Mouse (Mus musculus) intestine, embryonic 16.5 days (tissue): ENCODE measurements around the gene Crip3. TPM values are rescaled to one million over a fixed set of nuclear protein-coding genes. Genes with fewer than 3 reads are reported as not detected.

Source experiments
- ATAC-seq: fragments of 200-750 bp; cut with Nextera tagmentation; 2 replicates; pipeline ENCODE4 v1.8.0; 2017; ENCODE audit warnings: moderate TSS enrichment, moderate library complexity
- H3K27ac ChIP-seq: fragments of 300-500 bp; sonication (generic); 2 replicates; pipeline ENCODE4 v1.5.1; 2014; ENCODE audit warnings: mild to moderate bottlenecking, low read length
- H3K27me3 ChIP-seq: fragments of 300-500 bp; sonication (generic); replicated peaks from 2 replicates; pipeline ENCODE4 v1.6.1; 2014; ENCODE audit warnings: low read length, control low read depth, mixed read lengths; ENCODE audit not compliant: control insufficient read depth, insufficient read depth
- H3K36me3 ChIP-seq: fragments of 300-500 bp; sonication (generic); 2 replicates; pipeline ENCODE4 v1.6.1; 2014; ENCODE audit warnings: low read length, control low read depth; ENCODE audit not compliant: control insufficient read depth, insufficient read depth
- H3K4me1 ChIP-seq: fragments of 300-500 bp; sonication (generic); 2 replicates; pipeline ENCODE4 v1.6.1; 2014; ENCODE audit warnings: low read length, control low read depth, mixed read lengths; ENCODE audit not compliant: control insufficient read depth, insufficient read depth
- H3K4me2 ChIP-seq: fragments of 300-500 bp; sonication (generic); 2 replicates; pipeline ENCODE4 v1.6.1; 2014; ENCODE audit warnings: low read depth, low read length, control low read depth
- H3K4me3 ChIP-seq: fragments of 300-500 bp; sonication (generic); 2 replicates; pipeline ENCODE4 v1.5.1; 2014; ENCODE audit warnings: mild to moderate bottlenecking, low read length
- H3K9ac ChIP-seq: fragments of 300-500 bp; sonication (generic); 2 replicates; pipeline ENCODE4 v1.6.1; 2014; ENCODE audit warnings: low read depth, low read length
- H3K9me3 ChIP-seq: fragments of 300-500 bp; sonication (generic); 2 replicates; pipeline ENCODE4 v1.6.1; 2016; ENCODE audit warnings: low read length, control low read depth; ENCODE audit not compliant: control insufficient read depth
- WGBS: fragments of 180-500 bp; shearing (Covaris S2); extraction: QIAGEN DNeasy Blood & Tissue Kit; methylation state at CpG from one replicate; pipeline ENCODE4 v1.1.7; 2014; 5-methylcytosine and 5-hydroxymethylcytosine counted together
- polyA plus RNA-seq: library from polyadenylated mRNA; unstranded; fragments of >200 nt; fragmentation: Nextera tagmentation; extraction: Ambion mirVana; gene quantifications from 2 replicates; pipeline ENCODE4 v1.2.1, GENCODE M21; 2015

The Crip3 gene
- polyA plus RNA-seq = 0.16 and 0.35 TPM in 2 replicates

DNA sequence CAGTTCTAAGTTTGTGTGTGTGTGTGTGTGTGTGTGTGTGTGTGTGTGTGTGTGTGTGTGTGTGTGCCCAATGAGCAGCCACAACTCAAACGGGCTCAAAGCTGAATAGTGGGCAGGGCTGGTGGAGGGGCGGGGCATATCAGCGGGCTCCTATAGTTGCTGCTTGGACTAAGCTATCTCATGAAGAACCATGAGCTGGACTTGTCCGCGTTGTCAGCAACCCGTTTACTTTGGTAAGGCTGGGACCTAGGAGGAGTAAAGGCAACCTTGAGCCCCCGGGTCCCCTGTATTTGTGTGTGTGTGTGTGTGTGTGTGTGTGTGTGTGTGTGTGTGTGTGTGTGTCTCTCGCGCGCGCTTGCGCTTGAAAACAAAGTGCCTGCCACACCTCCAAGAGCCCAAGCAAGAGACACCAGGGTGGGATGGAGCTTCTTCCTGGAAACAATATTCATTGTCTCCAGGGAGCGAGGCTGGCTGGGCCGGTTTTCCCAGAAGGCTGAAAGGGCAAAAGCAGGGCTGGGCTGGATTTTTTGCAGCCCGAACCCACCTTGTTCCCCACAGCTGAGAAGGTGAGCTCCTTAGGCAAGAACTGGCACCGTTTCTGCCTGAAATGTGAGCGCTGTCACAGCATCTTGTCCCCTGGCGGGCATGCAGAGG lies at the start of gene Crip3:
Gene Crip3 (plus strand): TSS at position 166 of the 654 bp plus-strand sequence.
- H3K27ac ChIP-seq = no peak within 1 kb of the TSS
- H3K4me3 ChIP-seq = peak within 1 kb of the TSS; percentile 12; the same call in 1 of the 2 replicates
- H3K9ac ChIP-seq = no peak within 1 kb of the TSS
- no peaks in the 10 kb centered on the region for H3K9me3 ChIP-seq
- 0 out of 2 replicates have a peak, but pooled peaks have one; percentile 50 for ATAC-seq
- peak within 1 kb of the TSS; percentile 49 for H3K4me2 ChIP-seq
- 9% methylated on average over 18 of the region's 18 CpGs for WGBS
- H3K36me3 ChIP-seq = no peaks in the 10 kb centered on the region
- no peaks in the 10 kb centered on the region for H3K27me3 ChIP-seq
- peaks cover 4% of the 10 kb centered on the region; the same call in 1 of the 2 replicates for H3K4me1 ChIP-seq

DNA sequence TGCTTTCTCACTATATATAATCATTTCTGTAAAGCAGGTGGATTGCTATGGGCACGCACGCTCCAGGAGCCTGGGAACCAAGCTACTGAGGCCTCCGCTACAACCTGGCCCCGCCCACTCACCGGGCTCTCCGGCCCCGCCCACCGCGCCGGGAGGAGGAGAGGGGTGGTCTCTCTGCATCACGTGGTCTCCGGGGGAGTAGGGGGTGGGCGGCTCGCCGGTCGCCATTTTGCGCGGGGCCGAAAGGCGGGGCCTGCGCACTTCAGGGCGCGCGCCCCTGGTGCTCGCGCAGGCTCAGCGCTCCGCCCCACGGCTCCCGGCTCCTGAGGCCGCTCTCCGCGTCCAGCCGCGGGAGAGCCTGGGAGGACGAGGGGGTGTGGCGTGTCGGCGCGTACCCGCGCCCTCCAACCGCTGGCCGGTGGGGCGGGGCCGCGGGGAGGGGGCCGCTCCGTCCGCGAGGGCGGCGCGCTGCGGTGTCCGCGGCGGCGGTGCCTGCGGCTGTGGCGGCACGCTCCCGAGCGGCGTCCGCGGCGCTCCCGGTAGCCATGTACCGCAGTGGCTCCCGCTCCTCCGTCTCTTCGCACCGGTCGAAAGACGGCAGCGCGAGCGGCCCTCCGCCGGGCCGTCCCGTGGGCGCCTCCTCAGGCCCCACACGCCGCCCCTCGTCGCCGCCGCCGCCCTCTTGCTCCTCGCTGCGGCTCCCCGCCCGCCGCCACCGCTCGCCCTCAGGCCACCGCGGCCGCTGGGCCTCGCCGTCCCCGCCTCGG lies 45.2 kb upstream of the Crip3 start, which contains the start of gene Zfp318:
Gene Zfp318 (plus strand): TSS at position 438 of the 767 bp plus-strand sequence.
- peak within 1 kb of the TSS; percentile 82 for H3K27ac ChIP-seq
- peak within 1 kb of the TSS; percentile 90 for H3K4me3 ChIP-seq
- no peaks in the 10 kb centered on the region for H3K9me3 ChIP-seq
- peak within 1 kb of the TSS; percentile 96 for H3K9ac ChIP-seq
- ATAC-seq = peak; percentile 99
- no peaks in the 10 kb centered on the region for H3K27me3 ChIP-seq
- H3K4me1 ChIP-seq = no peaks in the 10 kb centered on the region
- no peaks in the 10 kb centered on the region for H3K36me3 ChIP-seq
- 1% methylated on average over 86 of the region's 105 CpGs for WGBS
- H3K4me2 ChIP-seq = peak within 1 kb of the TSS; percentile 70

DNA sequence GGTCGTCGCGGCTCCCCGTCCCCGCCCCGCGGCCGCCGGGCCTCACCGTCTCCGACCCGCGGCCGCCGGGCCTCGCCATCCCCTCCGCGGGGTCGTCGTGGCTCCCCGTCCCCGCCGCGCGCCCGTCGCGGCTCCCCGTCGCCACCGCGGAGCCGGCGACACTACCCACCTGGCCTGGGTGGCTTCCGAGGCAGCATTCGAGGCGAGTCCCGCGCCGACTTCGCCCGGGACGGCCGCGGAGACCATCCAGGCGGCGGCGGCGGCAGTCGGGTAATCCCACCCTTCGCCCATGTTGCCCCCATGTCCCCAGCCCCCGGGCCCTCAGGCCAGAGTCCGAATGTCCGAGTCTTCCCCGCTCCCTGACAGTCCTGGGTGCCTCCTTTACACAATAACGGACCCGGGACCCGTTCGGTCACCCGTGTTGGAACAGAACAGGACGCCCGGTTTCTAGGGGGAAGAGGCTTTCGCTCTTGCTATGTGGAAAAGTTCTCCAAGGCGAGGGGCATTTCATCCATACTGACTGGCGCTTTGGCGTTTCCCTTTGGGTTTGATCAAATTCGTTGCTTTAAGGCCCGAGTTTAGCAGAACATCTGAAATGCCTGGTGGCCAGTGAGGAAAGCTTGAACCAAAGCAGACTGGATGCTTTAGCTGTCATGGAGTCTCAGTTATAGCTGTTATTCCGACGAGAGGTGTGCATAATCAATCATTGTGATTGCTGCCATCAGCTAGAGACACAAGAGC lies 44.5 kb upstream of the Crip3 start:
- peak overlapping the region; percentile 70 for H3K4me2 ChIP-seq
- no peak; the same call in 1 of the 2 replicates for ATAC-seq
- no peaks in the 10 kb centered on the region for H3K9me3 ChIP-seq
- H3K27ac ChIP-seq = peak overlapping the region; percentile 82
- WGBS = under 1% methylated on average over 68 of the region's 70 CpGs
- no peaks in the 10 kb centered on the region for H3K27me3 ChIP-seq
- H3K36me3 ChIP-seq = no peaks in the 10 kb centered on the region
- H3K9ac ChIP-seq = peak overlapping the region; percentile 96
- H3K4me1 ChIP-seq = no peaks in the 10 kb centered on the region
- peak overlapping the region; percentile 90 for H3K4me3 ChIP-seq

DNA sequence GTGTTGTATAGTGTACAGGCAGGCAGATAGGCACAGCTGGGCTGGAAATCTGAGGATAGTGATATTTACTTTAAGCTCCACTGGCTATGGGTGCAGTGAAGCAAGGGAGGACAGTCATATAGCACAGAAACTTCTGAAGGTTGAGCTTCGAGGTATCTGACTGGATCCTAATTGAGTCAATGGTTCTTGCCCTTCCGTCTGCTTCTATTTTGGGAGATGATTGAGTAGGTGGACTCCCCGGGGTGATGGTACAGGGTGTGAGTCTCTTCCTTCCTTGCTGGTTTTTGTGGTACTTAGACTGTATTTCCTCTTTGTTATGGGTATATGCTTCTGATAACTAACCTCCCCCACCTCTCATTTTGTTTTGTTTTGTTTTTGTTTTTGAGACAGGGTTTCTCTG lies 40.5 kb upstream of the Crip3 start:
- no peaks in the 10 kb centered on the region for H3K27me3 ChIP-seq
- no peaks in the 10 kb centered on the region for H3K9me3 ChIP-seq
- 76% methylated on average over 3 of the region's 3 CpGs for WGBS
- H3K4me1 ChIP-seq = no peaks in the 10 kb centered on the region
- ATAC-seq = no peak
- H3K36me3 ChIP-seq = no peaks in the 10 kb centered on the region
- no peak overlapping the region for H3K4me3 ChIP-seq
- H3K27ac ChIP-seq = no peak overlapping the region
- no peak overlapping the region for H3K4me2 ChIP-seq
- H3K9ac ChIP-seq = no peak overlapping the region

DNA sequence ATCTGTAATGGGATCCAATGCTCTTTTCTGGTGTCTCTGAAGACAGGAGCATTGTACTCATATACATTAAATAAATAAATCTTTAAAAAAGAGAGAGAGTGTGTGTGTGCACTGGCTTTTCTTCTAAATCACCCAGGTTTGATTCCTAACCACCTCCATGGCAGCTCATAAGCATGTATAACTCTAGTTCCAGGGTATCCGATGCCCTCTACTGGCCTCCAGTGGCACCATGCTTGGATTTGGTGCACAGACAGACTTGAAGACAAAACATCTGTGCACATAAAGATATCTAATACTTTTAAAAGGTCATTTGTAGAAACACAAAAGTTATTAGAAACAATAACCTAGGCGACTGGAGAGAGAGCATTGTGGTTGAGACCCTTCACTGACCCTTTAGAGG lies 35.7 kb upstream of the Crip3 start:
- Histone ChIP-seq H3K4me2 (no peak overlapping the region), H3K4me3 (no peak overlapping the region), H3K27me3 (no peaks in the 10 kb centered on the region), H3K27ac (no peak overlapping the region), H3K9ac (no peak overlapping the region), H3K4me1 (no peaks in the 10 kb centered on the region), H3K9me3 (no peaks in the 10 kb centered on the region), H3K36me3 (peaks cover 4% of the 10 kb centered on the region; the same call in 1 of the 2 replicates)
- 46% methylated on average over 2 of the region's 2 CpGs for WGBS
- ATAC-seq = no peak

DNA sequence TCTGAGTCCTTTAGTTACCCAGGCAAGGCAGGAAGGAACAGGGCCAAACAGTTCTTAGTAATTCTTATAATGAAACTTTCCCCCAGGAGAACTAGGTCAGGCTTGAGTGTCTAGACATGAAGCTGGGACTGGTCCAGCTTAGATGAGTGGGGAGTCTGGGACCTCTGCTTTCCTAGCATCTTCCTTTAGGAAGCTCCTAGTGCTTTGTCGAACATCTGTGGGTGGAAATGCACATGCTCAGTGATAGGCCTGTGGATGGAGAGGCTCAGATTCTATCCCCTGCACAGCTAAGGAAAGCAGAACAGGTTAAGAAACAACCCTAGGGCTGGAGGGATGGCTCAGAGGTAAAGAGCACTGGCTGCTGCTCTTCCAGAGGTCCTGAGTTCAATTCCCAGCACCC lies 34.1 kb upstream of the Crip3 start:
- no peaks in the 10 kb centered on the region for H3K27me3 ChIP-seq
- H3K4me3 ChIP-seq = no peak overlapping the region
- H3K9me3 ChIP-seq = no peaks in the 10 kb centered on the region
- H3K4me1 ChIP-seq = no peaks in the 10 kb centered on the region
- H3K36me3 ChIP-seq = peaks cover 4% of the 10 kb centered on the region
- no peak overlapping the region for H3K9ac ChIP-seq
- no peak for ATAC-seq
- H3K27ac ChIP-seq = no peak overlapping the region
- 83% methylated on average over 1 of the region's 1 CpGs for WGBS
- no peak overlapping the region for H3K4me2 ChIP-seq

DNA sequence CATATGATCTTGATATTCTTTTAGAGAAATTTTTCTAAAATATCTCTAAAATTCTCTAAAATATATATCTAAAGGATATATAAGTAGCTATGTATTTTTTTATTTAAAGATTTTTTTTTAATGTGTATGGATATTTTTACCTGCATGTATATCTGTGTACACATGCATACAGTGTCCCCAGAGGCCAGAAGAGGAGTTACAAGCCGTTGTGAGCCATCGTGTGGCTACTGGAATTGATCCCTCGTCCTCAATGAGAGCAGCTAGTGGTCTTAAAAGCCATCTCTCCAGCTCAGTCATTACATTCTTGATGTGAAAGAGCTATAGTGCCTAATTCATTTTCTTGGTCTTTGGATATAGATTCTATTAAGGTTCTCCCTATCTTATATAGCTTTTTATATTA lies 20.2 kb upstream of the Crip3 start:
- Histone ChIP-seq H3K9me3 (no peaks in the 10 kb centered on the region), H3K4me2 (no peak overlapping the region), H3K36me3 (peaks cover 10% of the 10 kb centered on the region), H3K4me3 (no peak overlapping the region), H3K4me1 (no peaks in the 10 kb centered on the region), H3K9ac (no peak overlapping the region), H3K27me3 (no peaks in the 10 kb centered on the region), H3K27ac (no peak overlapping the region)
- no peak for ATAC-seq
- 34% methylated on average over 3 of the region's 3 CpGs for WGBS

DNA sequence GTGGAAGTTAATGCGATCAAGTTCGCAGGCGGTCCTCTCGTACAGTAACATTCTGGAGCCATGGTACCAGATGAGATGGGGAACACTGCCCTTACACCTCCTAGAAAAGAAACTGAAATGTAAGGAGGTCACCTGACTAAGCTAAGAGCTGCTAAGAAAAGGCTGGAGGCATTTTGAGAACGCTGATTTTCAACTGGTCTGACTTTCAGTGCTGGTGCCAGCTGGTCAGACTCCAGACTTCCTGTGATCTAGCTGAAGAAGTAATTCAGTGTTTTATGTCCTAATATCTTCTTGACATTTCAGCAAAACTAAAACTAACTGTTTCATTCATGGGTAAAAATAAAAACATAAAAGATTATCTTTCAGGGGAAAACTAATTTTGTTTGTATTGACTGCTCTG lies 10.1 kb upstream of the Crip3 start:
- no peaks in the 10 kb centered on the region for H3K27me3 ChIP-seq
- ATAC-seq = no peak
- H3K4me2 ChIP-seq = no peak overlapping the region
- H3K4me1 ChIP-seq = no peaks in the 10 kb centered on the region
- H3K27ac ChIP-seq = no peak overlapping the region
- no peaks in the 10 kb centered on the region for H3K36me3 ChIP-seq
- no peak overlapping the region for H3K9ac ChIP-seq
- WGBS = 74% methylated on average over 5 of the region's 5 CpGs
- no peak overlapping the region for H3K4me3 ChIP-seq
- H3K9me3 ChIP-seq = no peaks in the 10 kb centered on the region

DNA sequence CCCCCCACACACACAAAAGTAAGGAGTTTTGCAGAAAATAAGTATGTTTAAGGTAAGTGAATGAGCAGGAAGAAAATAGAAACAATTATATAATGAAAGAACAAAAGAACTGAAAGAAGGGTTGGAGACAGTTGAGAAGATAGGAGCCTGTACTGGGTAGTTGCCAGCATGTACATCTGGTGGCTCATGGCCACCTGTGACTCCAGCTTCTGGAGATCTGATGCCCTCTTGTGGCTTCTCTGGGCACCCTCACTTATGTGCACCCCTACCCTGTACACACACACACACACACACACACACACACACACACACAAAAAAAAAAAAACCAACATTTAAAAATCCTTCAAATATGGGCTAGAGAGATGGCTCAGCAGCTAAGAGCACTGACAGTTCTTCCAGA lies 9.0 kb upstream of the Crip3 start:
- H3K4me2 ChIP-seq = no peak overlapping the region
- no peaks in the 10 kb centered on the region for H3K36me3 ChIP-seq
- H3K9ac ChIP-seq = no peak overlapping the region
- H3K9me3 ChIP-seq = no peaks in the 10 kb centered on the region
- no peaks in the 10 kb centered on the region for H3K4me1 ChIP-seq
- no peak overlapping the region for H3K4me3 ChIP-seq
- H3K27ac ChIP-seq = no peak overlapping the region
- no peak for ATAC-seq
- H3K27me3 ChIP-seq = no peaks in the 10 kb centered on the region
